Mouse (Mus musculus) macrophage (primary cell): ENCODE results near the gene D10Wsu102e. TPM values are rescaled to one million over a fixed set of nuclear protein-coding genes. Genes with fewer than 3 reads are reported as not detected.
"Not testable (repeated sequence)": the region's sequence is repeated elsewhere in the genome, so short reads cannot be mapped to it uniquely, and the experiment has no call there.

ENCODE experiments used
- H3K27ac ChIP-seq: fragments of 350-480 bp; formaldehyde crosslinking; 2 replicates; pipeline ENCODE4 v1.9.0; 2021
- H3K36me3 ChIP-seq: fragments of 350-480 bp; formaldehyde crosslinking; 2 replicates; pipeline ENCODE4 v1.9.0; 2021; ENCODE audit errors: inconsistent target
- H3K4me3 ChIP-seq: fragments of 350-480 bp; formaldehyde crosslinking; 2 replicates; pipeline ENCODE4 v1.9.0; 2021; ENCODE audit errors: inconsistent target
- H3K79me2 ChIP-seq: fragments of 350-480 bp; formaldehyde crosslinking; 2 replicates; pipeline ENCODE4 v1.9.0; 2021; ENCODE audit errors: inconsistent target
- WGBS: methylation state at CpG from one replicate; pipeline ENCODE4 v1.1.7; 2026; ENCODE audit warnings: inconsistent platforms; ENCODE audit not compliant: missing documents; 5-methylcytosine and 5-hydroxymethylcytosine counted together
- polyA plus RNA-seq: library from polyadenylated mRNA; stranded (reverse); fragments of 250-400 nt; gene quantifications from 3 replicates; pipeline ENCODE4 v1.2.4, GENCODE M21; 2018; ENCODE audit warnings: inconsistent platforms

The D10Wsu102e gene
- polyA plus RNA-seq, 1 experiment from 2014 or later: 0.49 TPM

GRCm38 (mm10) chr10:83513736-83514135 is 153.7 kb downstream of the D10Wsu102e start:
- H3K79me2 ChIP-seq: no peaks in the 10 kb centered on the region
- WGBS: 91% methylated on average over 8 of the region's 8 CpGs

GRCm38 (mm10) chr10:83520990-83521389 is 161.0 kb downstream of the D10Wsu102e start:
- 77% methylated on average over 4 of the region's 4 CpGs for WGBS
- no peak overlapping the region for H3K4me3 ChIP-seq
- no peaks in the 10 kb centered on the region for H3K79me2 ChIP-seq
- H3K36me3 ChIP-seq: no peaks in the 10 kb centered on the region
- H3K27ac ChIP-seq: no peak overlapping the region

More at GRCm38 (mm10) chr10:83513736-83514135, 153.7 kb downstream of the D10Wsu102e start:
- H3K4me3 ChIP-seq: no peak overlapping the region
- H3K27ac ChIP-seq: no peak overlapping the region
- H3K36me3 ChIP-seq: no peaks in the 10 kb centered on the region

- H3K36me3 ChIP-seq, H3K4me3 ChIP-seq, H3K79me2 ChIP-seq, H3K27ac ChIP-seq: not testable (repeated sequence)
Measured at GRCm38 (mm10) chr10:83524238-83524637, 164.2 kb downstream of the D10Wsu102e start.

- no peaks in the 10 kb centered on the region for H3K36me3 ChIP-seq
- 57% methylated on average over 6 of the region's 6 CpGs for WGBS
- no peak overlapping the region for H3K27ac ChIP-seq
- no peak overlapping the region for H3K4me3 ChIP-seq
- H3K79me2 ChIP-seq: no peaks in the 10 kb centered on the region
Measured at GRCm38 (mm10) chr10:83530384-83530967, 170.5 kb downstream of the D10Wsu102e start.

GRCm38 (mm10) chr10:83533258-83533909 is 173.4 kb downstream of the D10Wsu102e start:
- 6% methylated on average over 27 of the region's 27 CpGs for WGBS
- Histone ChIP-seq H3K36me3 (no peaks in the 10 kb centered on the region), H3K4me3 (peak overlapping the region; percentile 26), H3K27ac (no peak overlapping the region), H3K79me2 (no peaks in the 10 kb centered on the region)

GRCm38 (mm10) chr10:83533910-83534283 is 173.9 kb downstream of the D10Wsu102e start, which contains the start of gene Aldh1l2:
TSS of gene Aldh1l2 (minus strand) at chr10:83534140.
- H3K79me2 ChIP-seq: no peaks in the 10 kb centered on the region
- H3K36me3 ChIP-seq: no peaks in the 10 kb centered on the region
- 2% methylated on average over 21 of the region's 21 CpGs for WGBS
- H3K4me3 ChIP-seq: peak within 1 kb of the TSS; percentile 26
- no peak within 1 kb of the TSS for H3K27ac ChIP-seq

- 29% methylated on average over 1 of the region's 1 CpGs for WGBS
- Histone ChIP-seq H3K36me3 (no peaks in the 10 kb centered on the region), H3K27ac (no peak overlapping the region), H3K4me3 (no peak overlapping the region), H3K79me2 (no peaks in the 10 kb centered on the region)
Measured at GRCm38 (mm10) chr10:83536436-83536835, 176.4 kb downstream of the D10Wsu102e start.

Other genes with a start within 250 kb of the D10Wsu102e start
- 15.4 to 19.3 TPM (median 15.9 TPM) in 3 replicates for gene Slc41a2, start 22.3 kb upstream of the D10Wsu102e start, polyA plus RNA-seq
- gene Aldh1l2, start 173.9 kb downstream of the D10Wsu102e start, polyA plus RNA-seq: not detected in 3 replicates
- gene Washc4, start 183.5 kb downstream of the D10Wsu102e start, polyA plus RNA-seq: 37.7 to 48.5 TPM (median 39.0 TPM) in 3 replicates